Mouse (Mus musculus) heart, embryonic 11.5 days (tissue): ENCODE measurements around the gene Klhl29. TPM values are rescaled to one million over a fixed set of nuclear protein-coding genes. Genes with fewer than 3 reads are reported as not detected.

Experiments used
- ATAC-seq: fragments of 200-750 bp; cut with Nextera tagmentation; replicated peaks from 2 replicates; pipeline ENCODE4 v1.8.0; 2017; ENCODE audit warnings: moderate library complexity; ENCODE audit not compliant: insufficient number of reproducible peaks, low FRiP score, low TSS enrichment
- H3K27ac ChIP-seq: fragments of 300-500 bp; sonication (generic); 2 replicates; pipeline ENCODE4 v1.5.1; 2014; ENCODE audit warnings: mild to moderate bottlenecking, low read depth, low read length
- H3K27me3 ChIP-seq: fragments of 300-500 bp; sonication (generic); 2 replicates; pipeline ENCODE4 v1.6.1; 2014; ENCODE audit warnings: mild to moderate bottlenecking, low read length, mixed read lengths; ENCODE audit not compliant: control insufficient read depth, insufficient read depth
- H3K36me3 ChIP-seq: fragments of 300-500 bp; sonication (generic); 2 replicates; pipeline ENCODE4 v1.6.1; 2014; ENCODE audit warnings: mild to moderate bottlenecking, low read length, moderate library complexity, mixed read lengths; ENCODE audit not compliant: control insufficient read depth, insufficient read depth
- H3K4me1 ChIP-seq: fragments of 300-500 bp; sonication (generic); 2 replicates; pipeline ENCODE4 v1.6.1; 2014; ENCODE audit warnings: low read length; ENCODE audit not compliant: control insufficient read depth, insufficient read depth
- H3K4me2 ChIP-seq: fragments of 300-500 bp; sonication (generic); 2 replicates; pipeline ENCODE4 v1.6.1; 2014; ENCODE audit warnings: mild to moderate bottlenecking, moderate library complexity
- H3K4me3 ChIP-seq: fragments of 300-500 bp; sonication (generic); 2 replicates; pipeline ENCODE4 v1.5.1; 2014; ENCODE audit warnings: low read depth, low read length
- H3K9ac ChIP-seq: fragments of 300-500 bp; sonication (generic); 2 replicates; pipeline ENCODE4 v1.6.1; 2014; ENCODE audit warnings: mild to moderate bottlenecking, low read depth, low read length, moderate library complexity
- H3K9me3 ChIP-seq: fragments of 300-500 bp; sonication (generic); replicated peaks from 2 replicates; pipeline ENCODE4 v1.6.1; 2016; ENCODE audit warnings: low read length; ENCODE audit not compliant: control insufficient read depth
- WGBS: fragments of 180-500 bp; shearing (Covaris S2); extraction: QIAGEN DNeasy Blood & Tissue Kit; methylation state at CpG from one replicate; pipeline ENCODE4 v1.1.7; 2014; ENCODE audit not compliant: insufficient replicate concordance; 5-methylcytosine and 5-hydroxymethylcytosine counted together
- polyA plus RNA-seq: library from polyadenylated mRNA; unstranded; fragments of >200 nt; fragmentation: Nextera tagmentation; extraction: Ambion mirVana; gene quantifications from 2 replicates; pipeline ENCODE4 v1.2.1, GENCODE M21; 2014

Gene Klhl29
- polyA plus RNA-seq, 1 experiment from 2014 or later, result 0.67 TPM

- no peak for ATAC-seq
- 75% methylated on average over 4 of the region's 4 CpGs for WGBS
- Histone ChIP-seq H3K27me3 (no peaks in the 10 kb centered on the region), H3K36me3 (no peaks in the 10 kb centered on the region), H3K9ac (no peak overlapping the region), H3K4me2 (peak overlapping the region; percentile 56), H3K4me1 (peaks cover 37% of the 10 kb centered on the region), H3K27ac (peak overlapping the region; percentile 68), H3K9me3 (no peaks in the 10 kb centered on the region), H3K4me3 (no peak overlapping the region)
Observed at GRCm38 (mm10) chr12:5191206-5191605, 184.3 kb downstream of the Klhl29 start.

GRCm38 (mm10) chr12:5189446-5190150 lies 185.9 kb downstream of the Klhl29 start:
- Histone ChIP-seq H3K4me2 (no peak overlapping the region), H3K9ac (no peak overlapping the region), H3K36me3 (no peaks in the 10 kb centered on the region), H3K9me3 (no peaks in the 10 kb centered on the region), H3K4me1 (peaks cover 37% of the 10 kb centered on the region), H3K27ac (no peak overlapping the region), H3K27me3 (no peaks in the 10 kb centered on the region), H3K4me3 (no peak overlapping the region)
- ATAC-seq, result no peak
- 52% methylated on average over 15 of the region's 15 CpGs for WGBS

DNA sequence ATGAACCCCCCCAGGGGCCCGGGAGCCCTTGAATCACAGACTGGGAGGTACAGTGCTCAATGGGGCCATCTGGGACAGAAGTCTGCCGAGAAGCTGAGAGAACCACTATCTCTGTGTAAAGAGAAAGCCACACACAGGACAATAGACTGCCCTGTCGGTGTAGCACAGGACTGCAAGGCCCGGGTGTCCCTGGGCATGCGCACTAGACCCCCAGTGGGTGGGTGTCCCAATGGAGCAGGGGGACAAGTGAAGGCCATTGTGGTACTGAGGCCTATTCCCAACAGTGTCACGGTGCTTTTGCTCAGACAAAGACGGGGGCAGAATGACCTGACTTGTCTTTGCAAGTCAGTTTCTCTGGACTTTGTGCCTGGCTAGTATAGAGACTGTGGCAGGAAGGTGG lies 186.6 kb downstream of the Klhl29 start:
- H3K4me1 ChIP-seq, result peaks cover 37% of the 10 kb centered on the region
- H3K4me3 ChIP-seq, result no peak overlapping the region
- no peaks in the 10 kb centered on the region for H3K36me3 ChIP-seq
- 0 out of 2 replicates have a peak overlapping the region, but pooled peaks have one; percentile 80 for H3K27ac ChIP-seq
- H3K27me3 ChIP-seq, result no peaks in the 10 kb centered on the region
- WGBS, result 65% methylated on average over 7 of the region's 7 CpGs
- no peak overlapping the region for H3K9ac ChIP-seq
- no peaks in the 10 kb centered on the region for H3K9me3 ChIP-seq
- no peak for ATAC-seq
- no peak overlapping the region for H3K4me2 ChIP-seq

DNA sequence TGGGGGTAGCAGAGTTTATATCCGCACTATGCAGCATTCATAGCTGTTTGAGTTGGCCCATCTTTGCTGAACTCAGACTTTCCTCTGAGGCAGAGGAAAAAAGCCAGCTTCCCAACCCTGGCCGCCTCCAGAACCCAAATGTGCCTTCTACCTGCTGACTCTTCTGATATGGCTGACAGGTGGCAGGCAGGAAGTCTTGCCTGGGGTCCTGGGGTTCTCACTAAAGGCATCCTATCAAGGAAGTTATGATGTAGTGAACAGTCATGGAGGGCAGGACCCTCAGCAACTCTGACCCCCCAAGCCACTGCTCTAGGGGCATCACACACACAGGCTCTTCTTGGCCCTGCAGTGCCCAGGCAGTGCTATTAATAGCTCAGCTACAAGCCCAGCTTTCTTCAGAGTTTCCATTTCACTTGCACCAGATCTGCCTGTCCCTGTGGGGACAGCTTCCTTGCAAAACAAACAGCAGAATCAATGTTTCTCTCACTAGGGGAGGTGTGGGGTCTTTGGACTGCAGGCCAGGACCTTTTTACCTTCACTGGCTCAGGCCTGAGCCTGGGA lies 187.6 kb downstream of the Klhl29 start:
- Histone ChIP-seq H3K9ac (no peak overlapping the region), H3K4me3 (no peak overlapping the region), H3K36me3 (no peaks in the 10 kb centered on the region), H3K4me2 (no peak overlapping the region), H3K27me3 (no peaks in the 10 kb centered on the region), H3K4me1 (peaks cover 37% of the 10 kb centered on the region), H3K9me3 (no peaks in the 10 kb centered on the region), H3K27ac (peak overlapping the region; percentile 80)
- WGBS, result 73% methylated on average over 2 of the region's 2 CpGs
- ATAC-seq, result no peak; the same call in 1 of the 2 replicates

DNA sequence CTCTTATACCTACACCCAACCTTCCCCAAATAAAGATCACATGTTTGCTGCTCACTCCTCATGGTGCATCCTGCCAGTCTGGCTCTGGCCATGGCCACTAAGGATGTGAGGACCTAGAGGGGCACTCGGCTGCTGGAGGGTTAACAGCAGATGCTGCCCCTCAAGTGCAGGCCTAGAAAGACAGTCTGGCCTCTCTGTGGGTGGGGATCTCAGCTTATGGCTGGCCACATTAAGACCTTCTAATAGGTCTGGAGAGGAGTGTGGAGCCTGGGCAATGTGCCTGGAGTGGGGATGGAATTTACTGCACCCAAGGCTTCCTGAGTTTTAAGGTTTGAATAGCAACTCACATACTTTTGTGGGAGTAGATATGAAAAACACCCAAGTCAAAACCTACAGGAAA lies 188.8 kb downstream of the Klhl29 start:
- WGBS, result 63% methylated on average over 1 of the region's 1 CpGs
- Histone ChIP-seq H3K9ac (no peak overlapping the region), H3K4me1 (peaks cover 29% of the 10 kb centered on the region), H3K36me3 (no peaks in the 10 kb centered on the region), H3K9me3 (no peaks in the 10 kb centered on the region), H3K4me2 (no peak overlapping the region), H3K27me3 (no peaks in the 10 kb centered on the region), H3K27ac (no peak overlapping the region), H3K4me3 (no peak overlapping the region)
- ATAC-seq, result no peak

- Histone ChIP-seq H3K4me1 (peaks cover 23% of the 10 kb centered on the region), H3K27ac (no peak overlapping the region), H3K27me3 (no peaks in the 10 kb centered on the region), H3K4me3 (no peak overlapping the region), H3K9ac (no peak overlapping the region), H3K36me3 (no peaks in the 10 kb centered on the region), H3K4me2 (no peak overlapping the region), H3K9me3 (no peaks in the 10 kb centered on the region)
- 90% methylated on average over 6 of the region's 6 CpGs for WGBS
- no peak for ATAC-seq
Observed at GRCm38 (mm10) chr12:5185603-5186002, 189.9 kb downstream of the Klhl29 start.

DNA sequence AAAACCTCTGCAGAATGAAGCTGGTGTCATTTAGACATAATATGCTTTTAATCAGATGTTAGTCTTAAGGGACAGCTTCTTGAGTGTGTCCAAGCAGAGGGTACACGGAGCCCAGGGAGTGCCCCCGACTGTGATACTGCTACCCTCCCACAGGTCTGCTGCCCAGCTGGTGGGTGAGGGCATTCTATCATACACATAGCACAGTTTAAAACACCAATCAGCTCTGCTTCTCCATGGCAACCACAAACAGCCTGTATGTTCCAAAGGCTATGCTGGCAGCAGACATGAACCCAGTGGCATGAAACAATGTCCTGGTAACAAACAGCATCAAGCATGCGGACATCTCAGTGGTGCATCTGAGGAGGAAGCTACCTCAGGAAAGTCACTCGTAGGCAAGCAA lies 192.9 kb downstream of the Klhl29 start:
- Histone ChIP-seq H3K27ac (no peak overlapping the region), H3K27me3 (no peaks in the 10 kb centered on the region), H3K4me3 (no peak overlapping the region), H3K4me1 (peaks cover 8% of the 10 kb centered on the region), H3K4me2 (no peak overlapping the region), H3K9me3 (no peaks in the 10 kb centered on the region), H3K36me3 (no peaks in the 10 kb centered on the region), H3K9ac (no peak overlapping the region)
- no peak for ATAC-seq
- 86% methylated on average over 4 of the region's 4 CpGs for WGBS

GRCm38 (mm10) chr12:5182165-5182564 lies 193.3 kb downstream of the Klhl29 start:
- Histone ChIP-seq H3K9me3 (no peaks in the 10 kb centered on the region), H3K4me2 (no peak overlapping the region), H3K27ac (no peak overlapping the region), H3K4me1 (peaks cover 8% of the 10 kb centered on the region), H3K9ac (no peak overlapping the region), H3K4me3 (no peak overlapping the region), H3K36me3 (no peaks in the 10 kb centered on the region), H3K27me3 (no peaks in the 10 kb centered on the region)
- WGBS, result 53% methylated on average over 4 of the region's 4 CpGs
- ATAC-seq, result no peak
